Mouse (Mus musculus) mature B cell (primary cell): ENCODE measurements around the gene Sorbs1.

Experiments used
- in situ Hi-C: fragments of 300-500 bp; cut with MboI; formaldehyde crosslinking; loops from 2 replicates; pipeline ENCODE4 v1.14.3; 2019

Gene Sorbs1

GRCm38 (mm10) chr19:40302477-40302876 lies 211.1 kb downstream of the Sorbs1 start:
- in situ Hi-C loops = no loop called here

- in situ Hi-C loops = no loop called here
Measured at GRCm38 (mm10) chr19:40299983-40300759, 213.4 kb downstream of the Sorbs1 start.

GRCm38 (mm10) chr19:40299182-40299581 lies 214.4 kb downstream of the Sorbs1 start:
- in situ Hi-C loops = no loop called here

GRCm38 (mm10) chr19:40298574-40298973 lies 215.0 kb downstream of the Sorbs1 start:
- in situ Hi-C loops = no loop called here

- in situ Hi-C loops = no loop called here
Measured at GRCm38 (mm10) chr19:40297798-40298144, 215.8 kb downstream of the Sorbs1 start.

- in situ Hi-C loops = no loop called here
Measured at GRCm38 (mm10) chr19:40297078-40297797, 216.3 kb downstream of the Sorbs1 start.

- in situ Hi-C loops = no loop called here
Measured at GRCm38 (mm10) chr19:40294231-40294630, 219.3 kb downstream of the Sorbs1 start.

GRCm38 (mm10) chr19:40293791-40294190 lies 219.8 kb downstream of the Sorbs1 start:
- in situ Hi-C loops = no loop called here

- in situ Hi-C loops = no loop called here
Measured at GRCm38 (mm10) chr19:40290099-40290724, 223.4 kb downstream of the Sorbs1 start.

GRCm38 (mm10) chr19:40288415-40288814 lies 225.2 kb downstream of the Sorbs1 start:
- in situ Hi-C loops = no loop called here

- in situ Hi-C loops = no loop called here
Measured at GRCm38 (mm10) chr19:40284704-40285103, 228.9 kb downstream of the Sorbs1 start.

- in situ Hi-C loops = no loop called here
Measured at GRCm38 (mm10) chr19:40283415-40283814, 230.2 kb downstream of the Sorbs1 start.

- in situ Hi-C loops = no loop called here
Measured at GRCm38 (mm10) chr19:40278372-40279023, 235.1 kb downstream of the Sorbs1 start.

- in situ Hi-C loops = no loop called here
Measured at GRCm38 (mm10) chr19:40277494-40277893, 236.1 kb downstream of the Sorbs1 start.

GRCm38 (mm10) chr19:40275401-40276188 lies 238.0 kb downstream of the Sorbs1 start:
- in situ Hi-C loops = no loop called here

- in situ Hi-C loops = no loop called here
Measured at GRCm38 (mm10) chr19:40272674-40273073, 240.9 kb downstream of the Sorbs1 start.

GRCm38 (mm10) chr19:40271308-40271892 lies 242.2 kb downstream of the Sorbs1 start, which contains the start of gene Pdlim1:
Gene Pdlim1 (minus strand): TSS chr19:40271842.
- in situ Hi-C loops = no loop called here

GRCm38 (mm10) chr19:40270351-40271307 lies 242.9 kb downstream of the Sorbs1 start:
- in situ Hi-C loops = no loop called here

- in situ Hi-C loops = no loop called here
Measured at GRCm38 (mm10) chr19:40269526-40269925, 244.1 kb downstream of the Sorbs1 start.

GRCm38 (mm10) chr19:40268493-40268892 lies 245.1 kb downstream of the Sorbs1 start:
- in situ Hi-C loops = no loop called here
